Mouse (Mus musculus): ENCODE measurements around the gene Hist2h2aa1.
"Not testable (repeated sequence)": the region's sequence is repeated elsewhere in the genome, so short reads cannot be mapped to it uniquely, and the experiment has no call there.

The Hist2h2aa1 gene

DNA sequence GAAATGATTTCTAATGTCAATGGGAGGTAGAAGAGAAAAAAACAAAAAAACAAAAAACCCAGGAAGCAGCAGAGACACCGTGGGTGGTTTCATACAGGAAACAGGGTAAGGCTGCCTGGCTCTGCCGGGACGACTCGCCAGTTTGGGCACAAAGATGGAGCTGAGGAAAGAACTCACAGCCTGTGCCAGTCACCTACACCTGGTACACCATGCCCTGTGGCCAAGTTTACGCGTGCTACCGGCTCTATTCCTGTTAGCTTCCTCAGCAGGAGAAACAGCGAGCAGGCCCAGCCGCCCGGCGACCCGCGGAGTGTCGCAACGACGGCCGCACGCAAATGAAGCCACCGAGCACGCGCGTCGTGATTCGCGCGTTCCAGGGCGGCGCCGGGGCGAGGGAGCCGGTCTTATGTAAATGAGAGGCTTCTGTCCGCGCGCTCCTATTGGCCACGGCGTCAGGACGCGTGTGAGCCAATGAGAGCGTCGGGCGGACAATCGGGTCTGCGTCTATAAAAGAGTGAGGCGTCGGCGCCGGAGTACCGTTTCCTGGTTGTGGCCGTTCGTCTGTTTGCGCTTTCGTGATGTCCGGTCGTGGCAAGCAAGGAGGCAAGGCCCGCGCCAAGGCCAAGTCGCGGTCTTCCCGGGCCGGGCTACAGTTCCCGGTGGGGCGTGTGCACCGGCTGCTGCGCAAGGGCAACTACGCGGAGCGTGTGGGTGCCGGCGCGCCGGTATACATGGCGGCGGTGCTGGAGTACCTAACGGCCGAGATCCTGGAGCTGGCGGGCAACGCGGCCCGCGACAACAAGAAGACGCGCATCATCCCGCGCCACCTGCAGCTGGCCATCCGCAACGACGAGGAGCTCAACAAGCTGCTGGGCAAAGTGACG lies at the start of gene Hist2h2aa1:
Gene Hist2h2aa1, plus strand, starts transcription at position 495 of the 884 bp plus-strand sequence.
- TF ChIP-seq GATA4 (IDR thresholded peaks at IDR 0.05; ENCODE audit: insufficient replicate concordance, low read length): not testable (repeated sequence)

GRCm38 (mm10) chr3:96195616-96196313 lies 49.5 kb upstream of the Hist2h2aa1 start:
- no peak for TF ChIP-seq GATA4 (IDR thresholded peaks at IDR 0.05; ENCODE audit: insufficient replicate concordance, low read length)

DNA sequence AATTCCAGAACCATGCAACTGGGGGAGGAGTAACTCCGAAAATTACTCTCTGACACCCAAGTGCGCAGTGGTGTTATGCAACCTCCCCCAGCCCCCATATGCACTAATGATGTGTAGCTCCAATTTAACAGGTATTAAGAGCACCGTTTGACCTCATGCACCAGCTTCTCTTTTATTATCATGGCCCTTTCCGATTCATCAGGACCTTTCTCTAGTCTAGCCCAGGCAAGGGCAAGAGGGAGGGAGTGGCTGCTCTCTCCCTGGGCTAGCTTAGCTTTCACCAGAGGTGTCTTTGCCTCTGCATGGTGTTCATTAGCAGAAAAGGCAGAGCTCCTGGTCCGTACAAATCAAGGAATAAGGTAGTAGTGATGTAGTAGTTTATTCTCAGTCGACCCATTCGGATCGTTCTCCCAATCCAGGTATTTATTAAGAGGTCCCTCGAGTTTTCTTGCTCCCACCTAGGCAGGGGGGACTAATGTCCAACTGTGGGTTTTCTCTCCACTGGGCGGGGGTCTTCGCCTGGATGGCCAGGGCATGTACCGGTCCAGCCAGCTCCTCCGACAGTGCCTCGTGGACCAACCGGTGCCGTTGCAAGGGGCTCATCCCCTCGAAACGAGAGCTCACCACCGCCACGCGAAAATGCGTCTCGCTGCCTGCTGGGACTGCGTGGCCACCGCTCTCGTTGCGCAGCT lies 48.7 kb upstream of the Hist2h2aa1 start:
- TF ChIP-seq GATA4 (IDR thresholded peaks at IDR 0.05; ENCODE audit: insufficient replicate concordance, low read length): no peak

DNA sequence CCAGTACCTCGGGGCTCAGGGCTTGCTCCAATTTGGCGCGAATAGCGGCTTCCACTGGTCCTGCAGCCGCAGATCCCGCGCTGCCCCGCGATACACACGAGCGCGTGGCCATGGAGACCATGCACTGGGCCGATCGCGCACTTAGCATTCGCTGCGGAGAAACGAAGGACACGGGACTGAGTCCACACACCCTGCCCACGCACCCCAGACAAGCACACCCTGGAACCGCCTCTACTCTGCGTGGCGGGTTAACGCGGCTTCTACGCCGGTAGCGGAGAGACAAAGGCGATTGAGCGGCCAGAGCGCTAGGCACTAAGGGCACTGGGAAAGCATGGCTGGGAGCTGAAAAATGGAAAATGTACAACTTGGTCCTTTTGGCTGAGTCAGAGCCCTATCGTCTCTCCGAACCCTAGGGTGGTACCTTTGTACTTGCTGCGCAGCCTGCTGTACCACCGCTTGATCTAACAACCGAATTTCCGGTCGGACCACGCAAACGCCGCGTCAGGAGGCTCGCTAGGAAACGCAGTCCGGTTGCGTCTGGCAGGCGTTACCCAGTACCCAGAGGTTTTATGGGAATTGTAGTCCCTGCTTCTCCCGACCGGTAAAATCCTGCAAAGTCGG lies 48.1 kb upstream of the Hist2h2aa1 start:
- TF ChIP-seq GATA4 (IDR thresholded peaks at IDR 0.05; ENCODE audit: insufficient replicate concordance, low read length): no peak; the same call in 1 of the 2 replicates

- no peak for TF ChIP-seq GATA4 (IDR thresholded peaks at IDR 0.05; ENCODE audit: insufficient replicate concordance, low read length)
Observed at GRCm38 (mm10) chr3:96198181-96198580, 47.1 kb upstream of the Hist2h2aa1 start.

- TF ChIP-seq GATA4 (IDR thresholded peaks at IDR 0.05; ENCODE audit: insufficient replicate concordance, low read length): no peak
Observed at GRCm38 (mm10) chr3:96199731-96200130, 45.6 kb upstream of the Hist2h2aa1 start.

DNA sequence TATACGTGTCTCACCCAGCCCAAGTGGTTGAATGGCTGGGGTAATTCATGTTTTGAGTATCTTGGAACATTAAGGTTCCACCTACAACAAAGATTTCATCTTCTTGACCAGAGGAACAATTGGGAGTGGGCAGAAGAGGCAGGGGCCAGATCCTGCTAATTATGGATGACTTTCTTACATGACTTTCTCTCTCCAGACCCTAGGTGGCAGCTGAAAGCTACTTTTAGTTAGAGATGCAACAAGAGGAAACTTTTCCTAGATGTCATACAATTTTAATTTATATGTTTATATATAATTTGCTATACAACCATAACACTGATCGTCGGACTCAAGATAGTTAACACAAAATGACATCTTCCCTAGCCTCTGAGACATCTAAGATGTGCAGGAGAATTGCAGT lies 37.5 kb upstream of the Hist2h2aa1 start:
- no peak for TF ChIP-seq GATA4 (IDR thresholded peaks at IDR 0.05; ENCODE audit: insufficient replicate concordance, low read length)

DNA sequence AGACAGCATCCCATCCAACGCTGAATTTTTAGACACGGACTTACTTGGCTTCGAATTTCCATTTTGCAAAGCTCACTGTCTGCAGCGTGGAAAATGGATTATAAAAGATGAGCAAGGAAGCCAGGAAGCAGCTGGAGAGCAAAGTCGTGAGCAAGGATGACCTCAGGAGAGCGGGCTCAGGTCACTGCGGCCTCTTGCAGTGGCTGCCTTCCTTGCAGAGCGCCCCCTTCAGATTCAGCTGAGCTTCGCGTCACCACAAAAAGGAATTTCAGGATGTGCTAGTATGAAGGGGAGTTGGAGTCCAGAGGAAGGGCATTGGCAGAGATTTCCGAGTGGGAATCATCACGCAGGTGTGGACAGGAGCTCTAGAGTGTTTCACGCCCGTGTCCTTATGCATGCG lies 36.1 kb upstream of the Hist2h2aa1 start:
- no peak for TF ChIP-seq GATA4 (IDR thresholded peaks at IDR 0.05; ENCODE audit: insufficient replicate concordance, low read length)

- no peak for TF ChIP-seq GATA4 (IDR thresholded peaks at IDR 0.05; ENCODE audit: insufficient replicate concordance, low read length)
Observed at GRCm38 (mm10) chr3:96219191-96219641, 26.1 kb upstream of the Hist2h2aa1 start.

- TF ChIP-seq GATA4 (IDR thresholded peaks at IDR 0.05; ENCODE audit: insufficient replicate concordance, low read length): no peak
Observed at GRCm38 (mm10) chr3:96219661-96220130, 25.6 kb upstream of the Hist2h2aa1 start, which contains the start of the genes Bola1 and Hist2h2ab. TSS of gene Bola1 (minus strand) at chr3:96219709. TSS of gene Hist2h2ab (plus strand) at chr3:96219865.

DNA sequence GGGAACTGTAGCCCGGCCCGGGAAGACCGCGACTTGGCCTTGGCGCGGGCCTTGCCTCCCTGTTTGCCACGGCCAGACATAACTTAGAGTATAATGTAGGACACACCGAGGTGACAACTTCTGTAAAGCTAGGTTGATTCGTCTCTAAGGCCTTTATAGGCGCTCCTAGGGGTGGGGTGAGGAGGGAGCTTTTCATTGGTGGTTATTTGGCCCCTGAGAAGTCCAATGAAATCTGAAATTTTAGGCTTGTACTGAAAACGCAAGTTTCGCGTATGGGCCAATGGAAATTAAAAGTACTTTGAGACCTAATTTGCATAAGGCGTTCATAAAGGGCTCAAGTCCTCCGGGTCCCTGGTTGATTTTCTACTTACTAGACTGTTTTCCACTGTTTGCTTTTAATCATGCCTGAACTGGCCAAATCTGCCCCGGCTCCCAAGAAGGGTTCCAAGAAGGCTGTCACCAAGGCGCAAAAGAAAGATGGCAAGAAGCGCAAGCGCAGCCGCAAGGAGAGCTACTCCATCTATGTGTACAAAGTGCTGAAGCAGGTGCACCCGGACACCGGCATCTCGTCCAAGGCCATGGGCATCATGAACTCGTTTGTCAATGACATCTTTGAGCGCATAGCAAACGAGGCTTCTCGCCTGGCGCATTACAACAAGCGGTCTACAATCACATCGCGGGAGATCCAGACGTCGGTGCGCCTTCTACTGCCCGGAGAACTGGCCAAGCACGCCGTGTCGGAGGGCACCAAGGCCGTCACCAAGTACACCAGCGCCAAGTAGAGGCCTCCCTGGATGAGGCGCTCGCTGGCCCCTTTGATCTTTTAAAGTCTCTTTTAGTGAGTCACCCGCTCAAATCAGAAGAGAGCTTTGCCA lies 24.3 kb upstream of the Hist2h2aa1 start, which contains the start of the genes Hist2h2ac and Hist2h2be:
Gene Hist2h2ac, minus strand, starts transcription at position 116 of the 875 bp plus-strand sequence.
Gene Hist2h2be, plus strand, starts transcription at position 355 of the 875 bp plus-strand sequence.
- TF ChIP-seq GATA4 (IDR thresholded peaks at IDR 0.05; ENCODE audit: insufficient replicate concordance, low read length): no peak

- no peak for TF ChIP-seq GATA4 (IDR thresholded peaks at IDR 0.05; ENCODE audit: insufficient replicate concordance, low read length)
Observed at GRCm38 (mm10) chr3:96221640-96222038, 23.7 kb upstream of the Hist2h2aa1 start.

DNA sequence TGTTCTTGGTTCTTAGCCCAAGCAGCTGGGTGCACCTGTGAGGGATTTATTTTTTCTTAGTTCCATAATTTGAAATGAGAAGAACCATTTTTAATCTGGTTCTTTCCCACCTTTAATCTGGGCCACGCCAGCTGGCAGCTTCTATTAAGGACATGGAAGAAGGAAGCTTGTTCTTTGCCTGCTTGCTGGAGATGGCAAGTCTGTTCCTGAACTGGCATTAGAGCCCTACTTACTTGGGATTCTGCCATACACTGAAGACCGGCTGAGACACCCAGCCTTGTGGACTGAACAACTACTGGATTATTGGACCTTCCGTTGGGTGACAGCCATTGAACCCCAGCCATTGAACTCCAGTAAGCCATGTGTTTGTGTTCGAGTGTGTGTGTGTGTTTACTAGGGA lies 22.5 kb upstream of the Hist2h2aa1 start:
- no peak for TF ChIP-seq GATA4 (IDR thresholded peaks at IDR 0.05; ENCODE audit: insufficient replicate concordance, low read length)

DNA sequence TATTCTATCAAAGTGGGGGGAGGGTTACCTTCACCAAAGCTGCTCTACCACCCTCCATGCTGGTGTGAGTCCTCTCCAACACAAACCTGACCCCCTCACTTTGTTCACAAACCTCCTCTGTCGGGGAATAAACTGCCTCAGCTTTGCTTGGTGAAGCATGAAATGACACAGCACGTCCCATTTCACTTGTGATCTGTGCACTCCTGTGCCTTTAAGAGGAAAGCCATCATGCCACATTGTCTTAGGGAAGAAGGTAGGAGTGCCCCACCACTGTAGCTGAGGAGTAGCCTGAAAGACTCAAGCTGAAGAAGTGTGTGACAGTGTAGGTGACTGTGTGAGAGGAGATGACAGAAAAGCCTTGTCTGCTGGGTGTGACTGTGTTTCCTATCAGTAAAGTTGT lies 19.9 kb upstream of the Hist2h2aa1 start:
- TF ChIP-seq GATA4 (IDR thresholded peaks at IDR 0.05; ENCODE audit: insufficient replicate concordance, low read length): no peak

All from liver, adult (tissue).